Mouse (Mus musculus) small intestine, adult 2 months (tissue): ENCODE results near the gene Tcp11l2.

Source experiments
- CTCF ChIP-seq: fragments of 200-500 bp; IDR thresholded peaks from 2 replicates; pipeline ENCODE4 v1.5.1; 2012; ENCODE audit warnings: low read depth, mild to moderate bottlenecking, control low read depth, inconsistent platforms, low read length, moderate library complexity, mixed read lengths; ENCODE audit not compliant: insufficient replicate concordance, insufficient read length; ENCODE audit errors: extremely low read depth
- POLR2A ChIP-seq: fragments of 200-500 bp; IDR thresholded peaks from 2 replicates; pipeline ENCODE4 v1.6.1; 2012; ENCODE audit warnings: low read depth, mild to moderate bottlenecking, control low read depth, inconsistent platforms, low read length, moderate library complexity

DNA sequence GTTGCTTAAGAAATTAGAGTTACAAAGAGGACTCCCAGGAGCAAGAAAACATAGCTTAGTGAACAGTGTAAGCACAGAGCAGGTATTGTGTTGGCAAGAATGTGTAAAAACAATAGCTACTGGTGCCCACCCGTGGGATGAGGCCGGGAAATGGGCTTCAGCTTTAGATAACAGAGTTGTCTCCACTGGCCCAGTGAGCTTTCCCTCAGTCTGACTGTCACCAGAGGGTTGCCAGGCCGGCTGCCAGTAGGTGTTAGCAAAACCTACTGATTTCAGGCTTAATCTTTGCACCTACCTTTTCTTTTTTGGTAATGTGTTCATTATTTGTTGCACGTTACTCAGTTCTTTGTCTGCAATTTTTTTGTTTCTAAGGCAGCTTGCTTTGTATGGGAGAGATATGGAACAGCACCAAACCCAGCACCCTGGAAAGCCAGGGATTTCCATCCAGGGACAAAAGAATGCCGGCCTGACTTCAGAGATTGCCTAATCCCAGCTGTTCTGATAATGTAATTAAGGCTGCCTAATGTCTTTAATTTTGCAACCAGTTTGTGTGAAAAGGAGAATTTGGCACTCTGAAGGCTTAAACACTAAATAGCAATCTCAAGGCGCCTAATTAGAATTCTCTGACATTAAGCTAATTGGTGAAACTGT, 81.1 kb downstream of the Tcp11l2 start:
- TF ChIP-seq CTCF (no peak), POLR2A (no peak)
